Mouse (Mus musculus): ENCODE results near the gene Pdzd11. TPM values are rescaled to one million over a fixed set of nuclear protein-coding genes. Genes with fewer than 3 reads are reported as not detected.

Pdzd11 gene
- total and polyA plus RNA-seq, 2 experiments from 2014 or later: 41.2 to 80.8 TPM

GRCm38 (mm10) chrX:100624242-100624641, 2.1 kb downstream of the Pdzd11 start:
- no peak for ATAC-seq
- no peak overlapping the region for H3K4me2 ChIP-seq (ENCODE audit: low read depth)
- 92% methylated on average over 4 of the region's 4 CpGs for WGBS

GRCm38 (mm10) chrX:100621366-100621765, 5.0 kb downstream of the Pdzd11 start:
- Histone ChIP-seq H3K36me3 (ENCODE audit: insufficient read depth) (peaks cover 9% of the 10 kb centered on the region; the same call in 1 of the 2 replicates), H3K4me3 (ENCODE audit: low read depth, low read length) (no peak overlapping the region), H3K27me3 (ENCODE audit: insufficient read depth, low read length) (no peaks in the 10 kb centered on the region), H3K4me1 (ENCODE audit: insufficient read depth) (peaks cover 4% of the 10 kb centered on the region; the same call in 1 of the 2 replicates), H3K9me3 (ENCODE audit: low read length) (no peaks in the 10 kb centered on the region), H3K27ac (ENCODE audit: low read depth, low read length) (no peak overlapping the region), H3K9ac (no peak overlapping the region), H3K4me2 (ENCODE audit: low read depth) (no peak overlapping the region)
- TF ChIP-seq CTCF (IDR thresholded peaks at IDR 0.05; ENCODE audit: low read depth): peak; percentile 32
- 64% methylated on average over 2 of the region's 2 CpGs for WGBS
- ATAC-seq (no peak), DNase-seq (peak; percentile 16)

More at GRCm38 (mm10) chrX:100624242-100624641, 2.1 kb downstream of the Pdzd11 start:
- no peak for TF ChIP-seq CTCF (IDR thresholded peaks at IDR 0.05; ENCODE audit: low read depth)
- peaks cover 9% of the 10 kb centered on the region; the same call in 1 of the 2 replicates for H3K36me3 ChIP-seq (ENCODE audit: insufficient read depth)
- H3K4me1 ChIP-seq (ENCODE audit: insufficient read depth): peaks cover 4% of the 10 kb centered on the region; the same call in 1 of the 2 replicates
- H3K9ac ChIP-seq: no peak overlapping the region
- H3K27me3 ChIP-seq (ENCODE audit: insufficient read depth, low read length): no peaks in the 10 kb centered on the region
- no peak overlapping the region for H3K4me3 ChIP-seq (ENCODE audit: low read depth, low read length)
- DNase-seq: no peak
- H3K27ac ChIP-seq (ENCODE audit: low read depth, low read length): no peak overlapping the region
- no peaks in the 10 kb centered on the region for H3K9me3 ChIP-seq (ENCODE audit: low read length)

- H3K4me1 ChIP-seq (ENCODE audit: insufficient read depth): no peaks in the 10 kb centered on the region
- H3K27ac ChIP-seq (ENCODE audit: low read depth, low read length): no peak overlapping the region
- H3K27me3 ChIP-seq (ENCODE audit: insufficient read depth, low read length): no peaks in the 10 kb centered on the region; the same call in 1 of the 2 replicates
- H3K4me2 ChIP-seq (ENCODE audit: low read depth): no peak overlapping the region
- no peak for TF ChIP-seq CTCF (IDR thresholded peaks at IDR 0.05; ENCODE audit: low read depth)
- H3K36me3 ChIP-seq (ENCODE audit: insufficient read depth): peaks cover 4% of the 10 kb centered on the region; the same call in 1 of the 2 replicates
- whole genome bisulfite sequencing: 72% methylated on average over 3 of the region's 3 CpGs
- no peak for DNase-seq
- no peaks in the 10 kb centered on the region for H3K9me3 ChIP-seq (ENCODE audit: low read length)
- ATAC-seq: no peak
- no peak overlapping the region for H3K9ac ChIP-seq
- no peak overlapping the region for H3K4me3 ChIP-seq (ENCODE audit: low read depth, low read length)
Observed at GRCm38 (mm10) chrX:100618488-100618887, 7.9 kb downstream of the Pdzd11 start.

DNA sequence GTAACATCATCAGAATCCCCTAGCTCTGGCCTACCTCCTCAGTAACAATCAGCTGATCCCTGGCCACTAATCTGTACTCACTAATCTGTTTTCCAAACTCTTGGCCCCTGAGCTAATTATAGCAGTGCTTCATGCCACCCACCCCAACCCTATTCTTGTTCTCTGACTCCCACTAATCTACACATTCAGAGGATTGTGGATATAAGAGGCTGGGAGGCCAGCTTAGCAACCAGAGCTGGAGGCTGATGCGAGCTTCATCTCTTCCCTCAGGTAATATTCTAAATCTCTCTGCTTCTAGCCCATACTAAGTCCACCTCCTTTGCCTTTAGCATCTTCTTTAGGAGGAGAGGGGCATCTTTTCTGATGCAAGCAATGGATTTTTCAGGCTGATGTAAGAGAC, 21.1 kb downstream of the Pdzd11 start, which contains the start of gene Arr3:
TSS of gene Arr3 (plus strand) at position 184 of the 400 bp plus-strand sequence.
- no peak for ATAC-seq
- no peak for TF ChIP-seq CTCF (IDR thresholded peaks at IDR 0.05; ENCODE audit: low read depth)
- Histone ChIP-seq H3K27me3 (ENCODE audit: insufficient read depth, low read length) (no peaks in the 10 kb centered on the region), H3K36me3 (ENCODE audit: insufficient read depth) (no peaks in the 10 kb centered on the region), H3K4me2 (ENCODE audit: low read depth) (no peak within 1 kb of the TSS), H3K4me1 (ENCODE audit: insufficient read depth) (no peaks in the 10 kb centered on the region), H3K9me3 (ENCODE audit: low read length) (no peaks in the 10 kb centered on the region), H3K27ac (ENCODE audit: low read depth, low read length) (no peak within 1 kb of the TSS), H3K4me3 (ENCODE audit: low read depth, low read length) (no peak within 1 kb of the TSS), H3K9ac (no peak within 1 kb of the TSS)
- 48% methylated on average over 1 of the region's 1 CpGs for WGBS
- no peak for DNase-seq

GRCm38 (mm10) chrX:100599755-100600154, 26.6 kb downstream of the Pdzd11 start:
- Histone ChIP-seq H3K4me1 (ENCODE audit: insufficient read depth) (no peaks in the 10 kb centered on the region), H3K9ac (no peak overlapping the region), H3K27me3 (ENCODE audit: insufficient read depth, low read length) (no peaks in the 10 kb centered on the region), H3K36me3 (ENCODE audit: insufficient read depth) (no peaks in the 10 kb centered on the region), H3K9me3 (ENCODE audit: low read length) (no peaks in the 10 kb centered on the region), H3K27ac (ENCODE audit: low read depth, low read length) (no peak overlapping the region), H3K4me3 (ENCODE audit: low read depth, low read length) (no peak overlapping the region), H3K4me2 (ENCODE audit: low read depth) (no peak overlapping the region)
- DNase-seq: no peak
- no peak for TF ChIP-seq CTCF (IDR thresholded peaks at IDR 0.05; ENCODE audit: low read depth)
- 62% methylated on average over 4 of the region's 4 CpGs for WGBS
- no peak for ATAC-seq

- no peak overlapping the region for H3K4me2 ChIP-seq (ENCODE audit: low read depth)
- H3K9me3 ChIP-seq (ENCODE audit: low read length): no peaks in the 10 kb centered on the region
- H3K4me1 ChIP-seq (ENCODE audit: insufficient read depth): no peaks in the 10 kb centered on the region
- no peak overlapping the region for H3K27ac ChIP-seq (ENCODE audit: low read depth, low read length)
- 32% methylated on average over 5 of the region's 5 CpGs for WGBS
- DNase-seq: peak; percentile 31
- TF ChIP-seq CTCF (IDR thresholded peaks at IDR 0.05; ENCODE audit: low read depth): peak; percentile 60
- H3K27me3 ChIP-seq (ENCODE audit: insufficient read depth, low read length): no peaks in the 10 kb centered on the region
- H3K9ac ChIP-seq: no peak overlapping the region
- no peaks in the 10 kb centered on the region for H3K36me3 ChIP-seq (ENCODE audit: insufficient read depth)
- ATAC-seq: peak; percentile 50; the same call in 1 of the 2 replicates
- no peak overlapping the region for H3K4me3 ChIP-seq (ENCODE audit: low read depth, low read length)
Observed at GRCm38 (mm10) chrX:100597439-100597838, 28.9 kb downstream of the Pdzd11 start.

DNA sequence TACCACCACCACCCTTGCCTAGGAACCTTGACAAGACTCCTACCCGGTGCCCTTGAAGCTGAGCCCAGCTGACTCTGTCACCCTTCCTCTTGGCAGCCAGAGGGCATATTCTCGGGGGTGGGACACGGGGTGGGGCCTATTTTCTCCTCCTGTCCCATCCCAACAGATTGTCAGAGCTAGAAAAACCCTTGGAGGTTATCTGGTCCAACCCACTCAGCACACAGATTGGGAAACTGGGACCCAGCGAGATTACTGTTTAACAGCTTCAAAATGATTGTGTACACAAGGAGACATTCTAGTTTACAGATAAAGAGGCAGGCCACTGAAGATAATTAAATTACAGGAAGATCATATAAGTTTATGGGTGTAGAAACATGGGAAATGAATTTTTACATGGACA, 31.6 kb downstream of the Pdzd11 start, which contains the start of gene P2ry4:
TSS of gene P2ry4 (minus strand) at position 79 of the 400 bp plus-strand sequence.
- no peaks in the 10 kb centered on the region for H3K36me3 ChIP-seq (ENCODE audit: insufficient read depth)
- WGBS: 68% methylated on average over 4 of the region's 4 CpGs
- H3K27ac ChIP-seq (ENCODE audit: low read depth, low read length): no peak within 1 kb of the TSS
- no peaks in the 10 kb centered on the region for H3K4me1 ChIP-seq (ENCODE audit: insufficient read depth)
- no peaks in the 10 kb centered on the region for H3K27me3 ChIP-seq (ENCODE audit: insufficient read depth, low read length)
- DNase-seq (no peak), ATAC-seq (no peak)
- no peak within 1 kb of the TSS for H3K9ac ChIP-seq
- no peak within 1 kb of the TSS for H3K4me3 ChIP-seq (ENCODE audit: low read depth, low read length)
- no peaks in the 10 kb centered on the region for H3K9me3 ChIP-seq (ENCODE audit: low read length)
- H3K4me2 ChIP-seq (ENCODE audit: low read depth): no peak within 1 kb of the TSS
- no peak for TF ChIP-seq CTCF (IDR thresholded peaks at IDR 0.05; ENCODE audit: low read depth)

Other genes with a start within 250 kb of the Pdzd11 start
- not detected in 2 replicates for gene Otud6a, start 197.6 kb downstream of the Pdzd11 start, total RNA-seq (2014; rRNA removed)
- not detected in 2 replicates for gene Otud6a, start 197.6 kb downstream of the Pdzd11 start, polyA plus RNA-seq (2015; fragmentation: Nextera tagmentation; extraction: Ambion mirVana)
- gene Awat2, start 183.9 kb downstream of the Pdzd11 start, total RNA-seq (2014; rRNA removed): 0.46 TPM in 1 of 2 replicates, not detected in the other
- gene Awat2, start 183.9 kb downstream of the Pdzd11 start, polyA plus RNA-seq (2015; fragmentation: Nextera tagmentation; extraction: Ambion mirVana): 0.06 and 0.16 TPM in 2 replicates
- 44.9 and 55.2 TPM in 2 replicates for gene Igbp1, start 132.3 kb downstream of the Pdzd11 start, total RNA-seq (2014; rRNA removed)
- 26.4 and 29.3 TPM in 2 replicates for gene Igbp1, start 132.3 kb downstream of the Pdzd11 start, polyA plus RNA-seq (2015; fragmentation: Nextera tagmentation; extraction: Ambion mirVana)
- gene Dgat2l6, start 101.7 kb downstream of the Pdzd11 start, total RNA-seq (2014; rRNA removed): not detected in 2 replicates
- 0.03 TPM in 1 of 2 replicates, not detected in the other for gene Dgat2l6, start 101.7 kb downstream of the Pdzd11 start, polyA plus RNA-seq (2015; fragmentation: Nextera tagmentation; extraction: Ambion mirVana)
- gene Awat1, start 54.3 kb downstream of the Pdzd11 start, total RNA-seq (2014; rRNA removed): not detected in 2 replicates
- gene Awat1, start 54.3 kb downstream of the Pdzd11 start, polyA plus RNA-seq (2015; fragmentation: Nextera tagmentation; extraction: Ambion mirVana): not detected in 2 replicates
- not detected in 2 replicates for gene P2ry4, start 31.7 kb downstream of the Pdzd11 start, total RNA-seq (2014; rRNA removed)
- not detected in 2 replicates for gene P2ry4, start 31.7 kb downstream of the Pdzd11 start, polyA plus RNA-seq (2015; fragmentation: Nextera tagmentation; extraction: Ambion mirVana)
- not detected in 2 replicates for gene Arr3, start 21.1 kb downstream of the Pdzd11 start, total RNA-seq (2014; rRNA removed)
- 0.23 TPM in 1 of 2 replicates, not detected in the other for gene Arr3, start 21.1 kb downstream of the Pdzd11 start, polyA plus RNA-seq (2015; fragmentation: Nextera tagmentation; extraction: Ambion mirVana)
- 6.4 and 6.7 TPM in 2 replicates for gene Kif4, start 831 bp downstream of the Pdzd11 start, total RNA-seq (2014; rRNA removed)
- 3.1 and 3.8 TPM in 2 replicates for gene Kif4, start 831 bp downstream of the Pdzd11 start, polyA plus RNA-seq (2015; fragmentation: Nextera tagmentation; extraction: Ambion mirVana)
- 14.2 and 23.0 TPM in 2 replicates for gene Gdpd2, start 103.3 kb upstream of the Pdzd11 start, total RNA-seq (2014; rRNA removed)
- 10.5 and 21.8 TPM in 2 replicates for gene Gdpd2, start 103.3 kb upstream of the Pdzd11 start, polyA plus RNA-seq (2015; fragmentation: Nextera tagmentation; extraction: Ambion mirVana)
- 39.0 and 42.1 TPM in 2 replicates for gene Dlg3, start 141.2 kb upstream of the Pdzd11 start, total RNA-seq (2014; rRNA removed)
- gene Dlg3, start 141.2 kb upstream of the Pdzd11 start, polyA plus RNA-seq (2015; fragmentation: Nextera tagmentation; extraction: Ambion mirVana): 2.3 and 2.6 TPM in 2 replicates

Data from forebrain, postnatal 0 days (tissue).